Mouse (Mus musculus): ENCODE measurements around the gene Synpr.

- TF ChIP-seq CTCF (IDR thresholded peaks at IDR 0.05) (no peak), EP300 (IDR thresholded peaks at IDR 0.05) (no peak)
Measured at GRCm38 (mm10) chr14:13283211-13283610, 1.4 kb upstream of the Synpr start.

All from lung, postnatal 0 days (tissue).